Mouse (Mus musculus): ENCODE results near the gene Sel1l. TPM values are rescaled to one million over a fixed set of nuclear protein-coding genes. Genes with fewer than 3 reads are reported as not detected.

The Sel1l gene
- total RNA-seq, 2 experiments from 2014 or later = 54.5 to 55.7 TPM

DNA sequence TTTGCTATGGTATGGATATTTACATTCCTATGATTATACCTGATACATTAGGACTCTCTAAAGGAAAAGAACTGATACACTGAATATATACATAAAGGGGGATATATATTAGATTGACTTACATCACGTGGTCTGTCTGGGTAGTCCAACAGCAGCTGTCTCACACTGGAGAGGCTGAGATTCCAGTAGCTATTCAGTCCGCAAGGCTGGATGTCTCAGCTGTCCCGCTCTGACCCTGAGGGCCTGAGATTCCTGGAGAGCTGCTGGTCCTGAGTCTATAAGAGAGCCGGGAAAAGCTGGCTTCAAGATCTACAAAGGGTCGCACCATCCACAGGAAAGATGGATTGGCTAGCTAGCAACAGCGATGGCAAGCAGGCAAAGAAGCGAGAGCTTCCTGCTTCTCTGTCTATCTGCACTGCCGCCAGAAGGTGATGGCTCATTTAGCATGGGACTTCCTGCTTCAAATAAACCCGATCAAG, 61.0 kb downstream of the Sel1l start, which contains the start of gene Ston2:
Gene Ston2 (minus strand): TSS at position 429 of the 479 bp plus-strand sequence.
- intact Hi-C loops (cut with DNase I) = no loop called here
- no peak for DNase-seq

- DNase-seq = peak; percentile 83 to 87
- intact Hi-C loops (cut with DNase I) = no loop called here
Measured at GRCm38 (mm10) chr12:91786355-91786754, 62.6 kb downstream of the Sel1l start.

DNA sequence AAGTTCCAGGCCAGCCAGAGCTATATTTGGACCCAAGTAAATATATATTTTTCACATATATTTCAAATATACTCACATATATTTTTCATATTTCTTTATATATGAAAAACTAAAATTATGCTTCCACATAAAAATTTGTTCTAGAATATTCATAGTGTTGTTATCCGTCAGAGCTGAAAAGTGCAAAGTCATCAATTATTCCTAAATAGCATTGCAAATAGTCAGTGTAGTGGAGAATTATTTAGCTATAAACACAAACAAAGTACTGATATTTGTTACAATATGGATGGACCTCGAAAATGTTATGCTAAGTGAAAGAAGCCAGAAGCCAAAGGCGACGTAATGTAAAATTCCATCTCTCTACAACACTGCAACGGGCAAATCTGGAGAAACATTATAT, 67.5 kb downstream of the Sel1l start:
- DNase-seq = no peak
- intact Hi-C loops (cut with DNase I) = no loop called here

DNA sequence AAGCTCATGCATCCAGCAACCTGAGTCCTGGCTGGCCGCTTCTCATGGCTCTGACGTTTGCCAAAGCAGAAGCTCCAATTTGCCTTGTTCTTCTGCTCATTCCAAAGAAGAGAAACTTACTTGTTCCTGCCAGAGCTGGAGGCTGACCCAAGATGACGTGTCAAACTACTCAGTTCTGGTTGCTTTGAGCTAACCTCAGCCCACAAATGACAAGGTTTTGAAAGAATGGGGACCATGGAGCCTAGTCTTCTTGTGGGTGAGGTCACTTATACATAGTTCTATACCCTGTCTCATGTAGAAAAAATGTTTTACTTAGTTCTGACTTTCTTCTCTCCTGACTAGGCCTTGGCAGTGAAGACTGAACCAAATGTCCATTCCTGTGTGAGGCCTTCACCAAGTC, 68.4 kb downstream of the Sel1l start:
- intact Hi-C loops (cut with DNase I) = no loop called here
- DNase-seq = no peak

- intact Hi-C loops (cut with DNase I) = no loop called here
- DNase-seq = peak; percentile 77 to 79
Measured at GRCm38 (mm10) chr12:91779004-91779365, 70.0 kb downstream of the Sel1l start.

DNA sequence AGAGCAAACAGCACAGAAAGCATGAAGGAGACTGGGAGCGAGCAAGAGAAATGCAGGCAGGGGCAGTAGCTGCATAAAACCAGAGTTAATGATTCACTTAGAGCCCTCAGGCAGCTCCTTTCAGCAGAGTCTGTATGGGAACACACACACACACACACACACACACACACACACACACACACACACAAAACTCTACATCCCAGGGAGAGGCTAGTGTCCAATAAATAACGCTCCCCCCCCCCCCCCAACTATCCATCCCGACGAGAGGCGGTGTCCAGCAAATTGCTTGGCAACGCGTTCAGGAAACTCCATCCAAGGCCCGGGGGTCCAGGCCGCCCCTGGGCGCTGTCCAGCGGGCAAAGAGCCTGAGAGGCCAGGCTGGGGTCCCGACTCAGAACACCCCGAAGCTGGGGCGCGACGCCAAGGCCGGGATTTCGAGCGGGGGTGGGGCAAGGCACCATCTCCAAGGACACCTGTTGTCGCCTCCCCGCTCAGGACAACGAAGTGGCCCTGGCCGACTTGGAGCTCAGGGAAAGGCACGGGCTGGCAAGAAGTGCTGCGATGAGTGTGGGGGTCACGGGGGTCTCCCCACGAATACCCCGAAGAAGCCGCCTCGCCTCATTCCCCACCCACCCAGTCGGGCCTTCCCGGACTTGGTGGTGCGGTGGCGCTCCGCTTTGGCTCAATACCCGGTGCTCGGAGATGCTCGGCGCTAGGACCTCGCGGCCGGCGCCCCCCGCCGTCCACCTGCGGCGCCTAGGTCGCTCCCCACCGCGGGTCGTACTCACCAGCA, 70.5 kb downstream of the Sel1l start:
- peak; percentile 51 to 53 for DNase-seq
- intact Hi-C loops (cut with DNase I) = no loop called here

DNA sequence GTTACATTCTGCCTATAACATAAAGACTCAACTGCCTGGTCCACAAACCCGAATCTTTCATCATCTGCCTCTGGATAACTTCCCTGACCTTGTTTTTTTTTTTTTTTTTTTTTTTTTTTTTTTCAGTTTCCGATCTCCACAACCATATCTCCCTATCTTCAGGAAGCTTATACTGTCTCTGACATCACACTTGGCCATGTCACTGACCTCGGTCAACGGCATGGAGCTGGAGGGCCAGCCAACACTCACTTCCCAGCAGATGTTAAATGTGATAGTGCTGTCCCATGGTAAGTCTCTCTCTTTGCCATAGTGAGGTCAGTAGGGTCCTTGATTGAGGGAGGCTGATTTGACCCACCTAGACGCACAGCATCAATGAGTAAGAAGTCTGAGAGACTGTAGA, 72.6 kb downstream of the Sel1l start:
- no peak for DNase-seq
- intact Hi-C loops (cut with DNase I) = no loop called here

DNA sequence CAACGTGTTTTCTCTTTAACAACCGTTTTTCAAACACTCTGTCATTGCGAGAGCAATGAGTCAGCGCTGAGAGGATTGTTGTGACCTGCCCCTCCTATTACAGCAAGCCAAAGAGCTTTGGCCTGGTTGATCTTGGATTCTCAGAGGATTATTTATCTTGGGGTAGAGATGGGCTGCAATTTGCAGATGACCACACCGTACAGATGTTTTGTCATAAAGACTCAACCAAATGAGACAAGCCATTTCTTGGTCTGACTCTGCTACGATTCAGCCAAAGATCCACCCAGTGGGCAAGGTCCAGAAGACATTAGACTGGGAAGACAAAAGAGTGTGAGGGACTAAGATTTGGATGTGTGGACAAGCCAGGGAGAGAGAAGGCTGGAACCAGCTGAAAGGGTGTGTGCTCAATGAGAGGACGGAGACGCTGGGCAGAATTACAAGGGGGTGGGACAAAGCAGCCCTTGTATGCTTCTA, 74.1 kb downstream of the Sel1l start:
- intact Hi-C loops (cut with DNase I) = no loop called here
- DNase-seq = peak; percentile 57 to 61

DNA sequence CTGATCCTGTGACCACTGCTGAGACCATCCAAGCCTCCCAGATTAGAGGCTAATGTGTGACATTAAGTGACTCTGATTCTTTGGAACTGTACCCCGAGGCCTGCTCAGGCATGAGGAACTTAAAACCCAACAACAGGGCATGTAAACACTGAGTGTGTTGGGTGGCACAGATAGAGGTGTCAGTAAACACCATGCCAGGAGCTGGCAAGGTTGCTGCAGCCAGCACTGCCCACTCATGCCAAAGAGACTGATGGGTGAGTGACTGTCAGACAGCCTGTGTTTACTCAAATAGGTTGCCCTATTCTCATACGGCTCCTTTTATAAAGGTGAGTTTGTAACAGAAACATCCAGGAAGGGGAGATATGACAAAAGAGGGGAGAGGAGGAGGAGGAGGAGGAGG, 80.1 kb downstream of the Sel1l start:
- DNase-seq = no peak
- intact Hi-C loops (cut with DNase I) = no loop called here

- intact Hi-C loops (cut with DNase I) = no loop called here
- DNase-seq = no peak
Measured at GRCm38 (mm10) chr12:91768176-91768575, 80.8 kb downstream of the Sel1l start.

DNA sequence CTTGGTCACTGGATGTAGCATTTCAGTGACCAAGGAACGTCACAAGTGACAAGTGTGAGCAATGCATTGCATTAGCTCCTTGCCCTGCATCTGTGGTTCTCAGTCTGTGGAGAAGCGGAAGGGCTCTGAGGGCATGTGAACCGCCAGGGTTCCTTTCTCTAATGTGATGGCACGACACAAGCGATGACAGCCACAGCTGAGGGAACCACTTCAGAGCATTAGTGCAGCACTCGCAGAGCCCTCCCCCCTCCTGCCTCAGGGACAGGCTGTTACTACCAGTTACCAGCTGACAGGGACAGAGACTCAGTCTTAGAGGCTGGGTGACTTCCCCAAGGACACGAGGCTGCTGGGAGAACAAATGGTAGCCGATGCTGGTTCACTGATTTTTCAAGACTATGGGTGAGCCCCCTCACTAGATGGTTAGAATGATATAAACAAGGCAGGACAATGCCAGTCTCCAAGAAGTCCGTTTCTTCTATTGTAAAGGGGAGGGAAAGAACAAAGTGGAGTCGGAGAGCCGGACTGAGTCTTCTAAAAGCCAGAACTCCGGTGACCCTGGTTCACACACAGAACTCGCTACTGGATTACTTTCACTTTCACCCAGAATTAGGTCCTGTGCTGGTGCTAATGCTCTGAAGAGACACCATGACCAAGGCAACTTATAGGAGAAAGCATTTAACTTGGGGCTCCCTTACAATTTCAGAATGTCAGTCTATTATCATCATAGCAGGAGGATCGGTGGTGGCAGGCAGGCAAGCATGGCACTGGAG, 82.4 kb downstream of the Sel1l start:
- peak; percentile 48 to 59 for DNase-seq
- intact Hi-C loops (cut with DNase I) = no loop called here

DNA sequence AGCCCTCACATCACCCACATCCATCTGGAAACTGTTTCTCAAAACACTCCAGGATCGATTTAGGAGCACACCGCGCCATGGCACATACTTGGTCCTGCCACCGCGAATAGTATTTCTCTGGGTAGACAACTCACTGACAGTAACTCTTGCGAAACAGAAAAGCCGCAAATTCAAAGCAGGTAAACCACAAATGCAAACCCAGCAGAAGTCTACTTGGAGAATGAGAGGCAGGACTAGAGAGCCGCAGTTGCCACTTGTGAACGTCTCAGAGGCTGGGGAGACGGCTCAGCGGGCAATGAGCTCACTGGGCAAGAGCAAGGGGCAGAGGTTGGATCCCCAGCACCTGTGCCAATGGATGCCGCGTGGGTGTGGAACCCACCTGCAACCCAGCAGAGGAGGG, 83.5 kb downstream of the Sel1l start:
- DNase-seq = no peak
- intact Hi-C loops (cut with DNase I) = no loop called here

DNA sequence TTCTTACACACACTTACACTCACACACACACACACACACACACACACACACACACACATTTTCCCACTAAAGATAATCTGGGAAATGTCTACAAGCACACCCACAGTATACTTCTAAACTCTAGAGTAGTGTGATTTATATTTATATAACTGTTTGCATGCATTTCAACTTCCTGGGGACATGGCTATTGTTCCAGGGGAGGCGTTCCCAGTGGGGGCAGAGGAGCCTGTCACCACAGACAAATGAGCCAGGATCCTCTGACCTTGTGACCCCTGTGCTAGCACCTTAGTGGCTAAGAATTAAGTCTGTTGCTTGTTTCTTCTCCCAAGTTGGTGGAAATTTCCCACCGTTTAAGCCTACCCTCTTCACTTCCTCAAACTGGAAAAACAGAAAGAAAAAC, 83.9 kb downstream of the Sel1l start:
- DNase-seq = no peak
- intact Hi-C loops (cut with DNase I) = no loop called here

DNA sequence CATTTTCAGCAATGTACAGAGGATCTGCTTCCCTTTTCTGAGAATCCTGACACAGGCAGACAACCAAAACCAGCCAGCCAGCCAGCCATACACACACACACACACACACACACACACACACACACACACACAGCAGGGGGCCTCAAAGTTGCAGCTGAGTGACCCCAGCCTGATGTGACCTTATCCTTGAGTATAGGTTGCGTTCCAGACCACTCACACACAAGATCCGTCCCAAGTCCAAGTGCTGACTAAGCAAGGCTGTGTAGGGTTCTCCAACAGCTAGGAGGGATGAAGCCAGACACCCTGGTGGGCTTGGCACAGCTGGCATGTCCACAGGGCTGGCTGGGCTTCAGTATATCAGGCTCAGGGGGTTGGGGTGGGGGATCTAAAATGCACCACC, 84.5 kb downstream of the Sel1l start:
- intact Hi-C loops (cut with DNase I) = no loop called here
- no peak for DNase-seq

DNA sequence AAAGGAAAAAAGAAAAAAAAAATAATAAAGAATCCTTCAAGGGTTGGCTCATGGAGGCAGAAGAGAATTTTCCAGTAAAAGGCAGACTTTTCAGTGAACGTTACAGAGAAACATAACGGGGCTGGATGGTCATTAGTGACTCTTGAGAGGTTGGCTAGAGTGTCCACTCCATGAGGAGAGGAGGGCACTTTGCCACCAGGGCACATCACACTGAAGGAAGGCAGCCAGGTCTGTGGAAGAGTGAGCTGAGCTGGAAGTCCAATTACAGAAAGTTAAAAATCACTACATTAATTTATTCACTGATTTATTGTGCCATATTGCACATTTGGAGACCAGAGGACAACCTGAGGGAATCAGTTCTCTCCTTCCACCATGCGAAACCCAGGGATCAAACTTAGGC, 89.1 kb downstream of the Sel1l start:
- intact Hi-C loops (cut with DNase I) = no loop called here
- no peak for DNase-seq

DNA sequence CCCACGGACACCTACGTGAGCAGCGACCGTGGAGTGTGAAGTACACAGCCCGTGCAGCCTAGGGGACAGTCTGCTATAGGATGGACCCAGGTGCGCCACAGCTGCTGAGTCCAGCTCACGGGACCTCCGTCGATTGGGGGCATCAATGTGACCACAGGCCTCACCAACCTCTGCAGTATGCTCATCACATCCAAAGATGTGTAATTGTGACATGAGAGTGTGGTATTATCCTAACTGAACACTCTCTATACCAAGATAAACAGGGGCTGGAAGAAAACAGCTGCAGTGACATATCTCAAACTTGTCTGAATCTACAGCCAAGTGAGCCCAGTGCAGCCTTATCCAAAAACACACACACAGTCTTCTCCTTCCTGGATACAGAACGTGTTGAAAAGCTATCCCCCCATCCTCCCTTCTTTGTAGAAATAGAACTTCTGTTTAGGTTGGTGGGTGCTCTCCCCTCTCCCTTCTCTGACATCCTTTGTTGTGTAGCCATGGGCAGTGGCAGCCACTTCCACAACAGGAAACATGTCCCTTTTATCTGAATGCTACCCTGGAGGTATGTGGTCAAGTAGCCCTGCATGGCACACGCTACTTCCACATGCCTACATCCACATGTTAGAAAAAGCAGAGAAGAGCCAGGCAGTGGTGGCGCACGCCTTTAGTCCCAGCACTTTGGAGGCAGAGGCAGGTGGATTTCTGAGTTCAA, 90.9 kb downstream of the Sel1l start:
- DNase-seq = no peak
- intact Hi-C loops (cut with DNase I) = no loop called here

DNA sequence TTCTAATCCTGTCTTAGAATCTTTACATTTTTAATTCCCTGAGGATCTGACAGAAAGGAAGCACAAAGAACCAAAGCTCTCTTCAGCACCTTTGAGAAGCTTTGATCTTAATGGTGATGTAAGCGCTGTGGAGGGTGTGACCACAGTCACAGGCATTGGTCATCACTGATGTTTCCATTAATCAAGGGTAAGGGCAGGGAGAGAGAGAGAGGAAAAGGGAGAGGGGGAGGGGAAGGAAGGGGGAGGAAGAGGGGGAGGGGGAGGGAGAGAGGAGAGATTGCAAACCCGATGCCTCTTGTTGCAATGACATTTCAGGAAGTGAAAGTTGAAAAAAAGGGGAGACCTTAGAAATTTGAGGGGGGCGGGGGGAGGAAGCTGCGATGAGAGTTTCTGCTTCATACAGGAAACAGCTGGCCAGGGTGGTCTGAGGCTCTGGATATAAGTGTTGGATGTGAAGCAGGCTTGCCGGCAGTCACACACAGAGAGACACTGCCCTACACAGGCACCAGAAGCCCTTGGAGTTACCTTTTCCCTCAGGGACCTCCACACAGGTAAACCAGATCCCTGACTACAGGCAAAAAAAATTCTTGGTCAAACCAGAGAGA, 92.3 kb downstream of the Sel1l start:
- intact Hi-C loops (cut with DNase I) = no loop called here
- no peak for DNase-seq

All from heart, postnatal 14 days (tissue).